Mouse (Mus musculus) midbrain, embryonic 15.5 days (tissue): Measurements from ENCODE around the gene Dpysl5. TPM values are rescaled to one million over a fixed set of nuclear protein-coding genes. Genes with fewer than 3 reads are reported as not detected.
"Not testable (repeated sequence)": the region's sequence is repeated elsewhere in the genome, so short reads cannot be mapped to it uniquely, and the experiment has no call there.

Experiments used
- ATAC-seq: fragments of 200-750 bp; cut with Nextera tagmentation; replicated peaks from 2 replicates; pipeline ENCODE4 v1.8.0; 2017; ENCODE audit warnings: moderate TSS enrichment
- H3K27ac ChIP-seq: fragments of 300-500 bp; sonication (generic); 2 replicates; pipeline ENCODE4 v1.5.1; 2015; ENCODE audit warnings: mild to moderate bottlenecking, inconsistent platforms
- H3K27me3 ChIP-seq: fragments of 300-500 bp; sonication (generic); replicated peaks from 2 replicates; pipeline ENCODE4 v1.6.1; 2015; ENCODE audit warnings: inconsistent platforms
- H3K36me3 ChIP-seq: fragments of 300-500 bp; sonication (generic); replicated peaks from 2 replicates; pipeline ENCODE4 v1.6.1; 2015; ENCODE audit warnings: inconsistent platforms
- H3K4me1 ChIP-seq: fragments of 300-500 bp; sonication (generic); 2 replicates; pipeline ENCODE4 v1.6.1; 2015; ENCODE audit warnings: inconsistent platforms
- H3K4me2 ChIP-seq: fragments of 300-500 bp; sonication (generic); 2 replicates; pipeline ENCODE4 v1.6.1; 2015; ENCODE audit warnings: inconsistent platforms, mild to moderate bottlenecking, moderate library complexity
- H3K4me3 ChIP-seq: fragments of 300-500 bp; sonication (generic); 2 replicates; pipeline ENCODE4 v1.5.1; 2015; ENCODE audit warnings: mild to moderate bottlenecking, inconsistent platforms
- H3K9ac ChIP-seq: fragments of 300-500 bp; sonication (generic); 2 replicates; pipeline ENCODE4 v1.6.1; 2015; ENCODE audit warnings: mild to moderate bottlenecking, inconsistent platforms
- H3K9me3 ChIP-seq: fragments of 300-500 bp; sonication (generic); 2 replicates; pipeline ENCODE4 v1.6.1; 2016; ENCODE audit warnings: inconsistent platforms
- WGBS: fragments of 180-500 bp; shearing (Covaris S2); methylation state at CpG from one replicate; pipeline ENCODE4 v1.1.7; 2015; ENCODE audit warnings: mixed read lengths; 5-methylcytosine and 5-hydroxymethylcytosine counted together
- polyA plus RNA-seq: library from polyadenylated mRNA; unstranded; fragments of >200 nt; fragmentation: Nextera tagmentation; extraction: Ambion mirVana; gene quantifications from 2 replicates; pipeline ENCODE4 v1.2.1, GENCODE M21; 2015

The Dpysl5 gene
- 280 and 293 TPM in 2 replicates for polyA plus RNA-seq

DNA sequence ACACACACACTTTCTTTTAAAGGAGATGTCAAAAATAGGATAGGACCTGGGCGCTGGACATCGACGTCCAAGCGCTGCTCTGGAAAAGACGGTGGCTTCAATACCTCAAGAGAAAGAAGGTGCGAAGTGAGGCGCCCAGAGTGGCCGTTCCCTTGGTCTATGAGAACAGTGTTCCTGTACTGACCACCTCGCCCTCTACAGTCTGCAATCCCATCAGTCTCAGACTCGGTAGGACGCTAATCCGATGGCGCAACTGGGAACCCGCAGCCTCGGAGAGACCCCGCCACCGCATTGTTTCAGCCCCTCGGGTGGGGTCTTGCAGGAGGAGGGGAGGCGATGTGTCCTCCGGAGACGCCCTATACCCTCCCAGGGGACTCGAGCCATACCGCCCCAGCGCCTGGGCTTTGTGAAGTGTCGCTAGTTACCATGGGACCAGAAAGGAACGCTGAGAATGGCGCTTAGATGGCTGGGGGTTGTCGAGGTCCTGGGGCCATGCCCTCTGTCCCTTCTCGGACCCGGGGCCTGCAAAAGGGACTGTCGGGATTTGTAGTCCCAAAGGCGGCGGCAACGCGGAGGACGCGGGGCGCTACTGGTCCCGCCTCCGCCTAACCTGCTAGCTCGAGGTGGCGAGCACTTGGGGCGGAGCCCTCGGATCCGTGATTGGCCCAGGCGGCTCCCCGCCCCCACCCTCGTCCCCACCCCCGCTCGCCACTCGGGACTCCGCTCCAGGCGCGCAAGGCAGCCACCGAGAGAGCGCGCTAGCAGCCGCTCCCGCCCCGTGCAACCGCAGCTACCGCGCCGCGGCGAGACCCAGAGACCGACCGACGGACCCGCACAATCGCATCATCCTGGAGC, at the start of gene Dpysl5:
Gene Dpysl5 (plus strand): TSS at position 418 of the 855 bp plus-strand sequence.
- Histone ChIP-seq H3K9ac (peak within 1 kb of the TSS; percentile 88), H3K27me3 (no peaks in the 10 kb centered on the region), H3K4me1 (peaks cover 33% of the 10 kb centered on the region), H3K4me3 (peak within 1 kb of the TSS; percentile 71), H3K36me3 (no peaks in the 10 kb centered on the region), H3K27ac (peak within 1 kb of the TSS; percentile 94), H3K9me3 (no peaks in the 10 kb centered on the region), H3K4me2 (peak within 1 kb of the TSS; percentile 78)
- peak; percentile 92 for ATAC-seq
- WGBS: under 1% methylated on average over 68 of the region's 71 CpGs

DNA sequence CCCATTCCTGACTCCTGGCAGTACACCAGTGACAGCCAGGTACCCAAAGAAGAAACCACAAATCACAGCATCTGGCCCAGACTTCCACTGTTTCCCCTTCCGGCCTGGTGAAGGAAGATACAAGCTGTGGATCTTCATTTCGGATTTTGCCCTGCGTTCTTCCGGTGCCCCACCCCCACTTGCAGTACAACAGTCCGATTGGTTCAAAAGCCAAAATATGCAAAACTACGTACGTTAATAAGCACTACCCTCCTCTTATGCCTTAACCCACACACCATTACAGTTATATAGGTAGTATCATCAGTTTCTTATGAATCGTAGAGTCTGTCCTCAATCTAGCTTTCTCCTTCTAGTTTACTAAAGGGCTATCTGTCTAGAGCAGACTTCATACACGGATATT, 46.0 kb upstream of the Dpysl5 start:
- Histone ChIP-seq H3K9me3 (no peaks in the 10 kb centered on the region), H3K27me3 (no peaks in the 10 kb centered on the region), H3K4me3 (no peak overlapping the region), H3K4me2 (no peak overlapping the region), H3K27ac (no peak overlapping the region), H3K9ac (no peak overlapping the region), H3K36me3 (no peaks in the 10 kb centered on the region), H3K4me1 (peaks cover 10% of the 10 kb centered on the region)
- 93% methylated on average over 9 of the region's 9 CpGs for WGBS
- ATAC-seq: no peak

DNA sequence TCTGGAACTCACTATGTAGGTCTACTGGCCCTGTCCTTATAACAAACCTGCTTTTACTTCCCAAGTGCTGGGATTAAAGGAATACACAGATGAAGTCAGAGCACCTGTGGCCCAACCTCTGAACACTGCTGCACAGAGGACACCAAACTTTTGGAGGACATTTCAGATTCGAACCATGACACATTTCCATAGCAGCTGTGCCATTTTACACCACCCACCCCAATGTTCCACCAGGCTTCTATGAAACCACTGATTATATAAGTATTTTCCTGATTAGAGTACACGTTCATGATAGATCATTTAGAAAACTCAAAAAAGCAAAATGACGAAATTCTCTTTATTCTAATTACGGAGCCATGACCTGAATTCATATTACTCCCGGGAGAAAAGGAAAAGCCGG, 45.4 kb upstream of the Dpysl5 start:
- no peak for ATAC-seq
- Histone ChIP-seq H3K27ac (peak overlapping the region; percentile 66; the same call in 1 of the 2 replicates), H3K36me3 (no peaks in the 10 kb centered on the region), H3K27me3 (no peaks in the 10 kb centered on the region), H3K9ac (peak overlapping the region; percentile 36), H3K4me1 (peaks cover 10% of the 10 kb centered on the region), H3K9me3 (no peaks in the 10 kb centered on the region), H3K4me2 (peak overlapping the region; percentile 82), H3K4me3 (peak overlapping the region; percentile 62)
- 62% methylated on average over 6 of the region's 6 CpGs for WGBS

DNA sequence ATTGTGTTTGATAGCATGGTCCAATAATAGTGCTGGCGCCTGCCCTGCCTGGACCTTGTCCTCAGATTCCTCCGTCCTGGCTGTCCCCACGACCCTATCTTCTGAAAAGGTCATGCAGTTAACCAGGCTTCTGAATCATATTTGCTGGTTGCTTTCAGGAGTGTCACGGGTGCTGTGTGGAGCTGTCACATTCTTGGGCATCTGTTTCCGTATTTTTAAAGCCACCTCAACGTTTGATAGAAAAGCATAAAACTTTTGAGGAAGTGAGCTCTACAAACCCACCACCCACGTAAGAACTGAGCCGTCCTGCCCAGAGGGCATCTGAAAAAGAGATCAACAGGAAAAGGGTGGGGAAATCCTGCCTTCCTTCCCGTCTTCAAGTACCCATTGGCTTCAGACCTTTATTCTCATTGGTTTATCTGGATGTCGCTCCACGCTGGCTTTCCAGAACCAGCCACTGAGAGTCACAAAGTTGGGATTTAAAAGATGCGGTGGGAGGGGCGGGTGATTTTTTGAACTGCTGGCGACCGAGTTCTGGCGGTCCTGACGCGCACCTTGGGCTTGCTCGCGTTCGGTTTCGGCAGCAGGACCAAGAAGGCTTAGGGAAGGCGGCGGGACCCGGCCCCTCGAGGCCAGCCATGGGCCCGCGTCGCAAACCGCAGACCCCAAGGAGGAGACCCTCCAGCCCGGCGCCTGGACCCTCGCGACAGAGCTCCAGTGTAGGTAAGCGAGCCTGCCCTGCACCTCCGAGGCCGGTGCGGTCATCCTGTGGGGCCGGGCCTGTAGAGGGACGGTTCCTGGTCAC, 44.8 kb upstream of the Dpysl5 start, which contains the start of gene Cenpa:
Gene Cenpa (plus strand): TSS at position 387 of the 805 bp plus-strand sequence.
- peak within 1 kb of the TSS; percentile 62 for H3K4me3 ChIP-seq
- no peaks in the 10 kb centered on the region for H3K27me3 ChIP-seq
- peak within 1 kb of the TSS; percentile 82 for H3K4me2 ChIP-seq
- H3K9ac ChIP-seq: peak within 1 kb of the TSS; percentile 48
- H3K27ac ChIP-seq: peak within 1 kb of the TSS; percentile 66
- no peaks in the 10 kb centered on the region for H3K36me3 ChIP-seq
- no peaks in the 10 kb centered on the region for H3K9me3 ChIP-seq
- H3K4me1 ChIP-seq: peaks cover 10% of the 10 kb centered on the region
- ATAC-seq: peak; percentile 97
- WGBS: under 1% methylated on average over 40 of the region's 40 CpGs

DNA sequence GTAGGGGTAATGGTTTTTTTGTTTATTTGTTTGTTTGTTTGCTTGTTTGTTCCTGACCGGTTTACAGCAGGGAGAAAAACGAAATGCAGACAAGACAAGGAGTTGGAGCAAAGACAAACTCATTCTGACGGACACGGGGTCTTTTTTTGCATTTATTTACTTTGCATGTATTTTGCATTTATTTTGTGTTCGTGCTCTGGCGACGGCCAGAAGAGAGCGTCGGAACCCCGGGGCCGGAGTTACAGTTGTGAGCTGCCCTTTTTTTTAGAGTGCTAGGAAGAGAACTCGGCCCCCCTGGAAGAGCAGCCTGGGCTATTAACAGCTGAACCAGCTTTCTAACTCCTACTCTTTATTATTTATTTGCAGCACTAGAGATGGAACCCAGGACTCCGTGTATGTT, 44.1 kb upstream of the Dpysl5 start:
- Histone ChIP-seq H3K4me1 (peaks cover 10% of the 10 kb centered on the region), H3K36me3 (no peaks in the 10 kb centered on the region), H3K9me3 (no peaks in the 10 kb centered on the region), H3K4me3 (peak overlapping the region; percentile 62), H3K27me3 (no peaks in the 10 kb centered on the region), H3K9ac (peak overlapping the region; percentile 48), H3K27ac (no peak overlapping the region), H3K4me2 (peak overlapping the region; percentile 82)
- ATAC-seq: no peak
- 1% methylated on average over 13 of the region's 13 CpGs for WGBS

DNA sequence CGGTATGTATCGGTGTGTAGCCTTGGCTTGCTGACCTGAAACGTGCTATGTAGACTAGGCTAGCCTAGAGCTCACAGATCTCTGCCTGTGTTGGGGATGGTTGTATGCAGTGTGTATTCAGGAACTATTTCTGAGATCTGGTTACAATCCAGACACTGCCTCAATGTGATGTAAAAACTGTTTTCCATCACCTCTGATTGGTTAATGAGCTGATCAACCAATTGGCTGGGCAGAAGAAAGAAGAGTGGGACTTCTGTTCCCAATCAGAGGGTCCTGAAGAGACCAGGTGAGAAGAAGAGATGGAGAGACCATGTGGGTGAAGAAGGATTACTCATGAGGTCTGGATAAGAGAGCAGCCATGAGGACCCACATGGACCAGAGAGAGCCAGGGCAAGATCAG, 43.7 kb upstream of the Dpysl5 start:
- ATAC-seq: no peak
- peak overlapping the region; percentile 48 for H3K9ac ChIP-seq
- WGBS: 9% methylated on average over 3 of the region's 3 CpGs
- H3K36me3 ChIP-seq: no peaks in the 10 kb centered on the region
- peak overlapping the region; percentile 62 for H3K4me3 ChIP-seq
- H3K27ac ChIP-seq: no peak overlapping the region
- H3K27me3 ChIP-seq: no peaks in the 10 kb centered on the region
- no peaks in the 10 kb centered on the region for H3K9me3 ChIP-seq
- peak overlapping the region; percentile 82 for H3K4me2 ChIP-seq
- peaks cover 10% of the 10 kb centered on the region for H3K4me1 ChIP-seq

DNA sequence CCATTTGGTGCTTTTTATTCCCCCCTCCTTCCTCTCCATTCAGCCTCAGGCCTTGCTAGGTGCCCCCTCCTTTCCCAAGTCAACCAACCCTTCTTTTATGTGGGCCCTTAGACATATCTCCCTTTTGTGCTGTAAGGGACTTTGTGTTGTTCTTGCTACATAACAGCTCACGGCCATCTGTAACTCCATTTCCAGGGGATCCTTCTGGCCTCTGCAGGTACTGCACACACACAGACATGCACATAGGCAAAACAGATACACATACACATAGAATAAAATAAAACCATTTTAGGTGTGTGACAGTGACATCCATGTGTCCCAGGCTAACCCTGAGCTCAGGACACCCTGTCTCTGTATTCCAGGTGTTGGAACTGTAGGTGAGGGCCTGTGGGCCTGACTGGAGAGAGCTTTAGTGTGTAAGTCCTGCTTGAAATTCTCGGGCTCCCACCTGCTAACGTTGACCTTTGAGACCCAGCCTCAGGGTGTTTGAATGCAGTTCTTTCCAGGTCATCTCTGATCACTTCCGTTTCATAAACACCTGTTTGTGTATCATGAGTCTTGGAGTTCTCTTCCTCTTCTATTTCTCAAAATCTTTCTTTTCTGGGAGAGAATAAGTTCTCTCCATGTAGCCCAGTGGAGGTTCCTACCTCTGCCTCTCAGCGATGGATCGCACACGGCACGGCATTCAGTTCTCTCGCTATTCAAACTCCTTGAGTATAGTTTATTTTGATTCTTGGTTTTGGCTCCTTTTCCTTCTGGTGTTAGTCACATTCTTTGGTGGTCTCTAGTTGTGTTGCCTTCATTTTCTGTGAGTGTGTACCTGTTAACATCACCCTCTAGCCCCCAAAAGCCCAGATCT, 42.5 kb upstream of the Dpysl5 start:
- Histone ChIP-seq H3K36me3 (no peaks in the 10 kb centered on the region), H3K27ac (no peak overlapping the region), H3K9ac (no peak overlapping the region), H3K4me1 (peaks cover 10% of the 10 kb centered on the region), H3K9me3 (no peaks in the 10 kb centered on the region), H3K4me2 (no peak overlapping the region), H3K27me3 (no peaks in the 10 kb centered on the region), H3K4me3 (no peak overlapping the region)
- ATAC-seq: no peak
- WGBS: 93% methylated on average over 9 of the region's 9 CpGs

DNA sequence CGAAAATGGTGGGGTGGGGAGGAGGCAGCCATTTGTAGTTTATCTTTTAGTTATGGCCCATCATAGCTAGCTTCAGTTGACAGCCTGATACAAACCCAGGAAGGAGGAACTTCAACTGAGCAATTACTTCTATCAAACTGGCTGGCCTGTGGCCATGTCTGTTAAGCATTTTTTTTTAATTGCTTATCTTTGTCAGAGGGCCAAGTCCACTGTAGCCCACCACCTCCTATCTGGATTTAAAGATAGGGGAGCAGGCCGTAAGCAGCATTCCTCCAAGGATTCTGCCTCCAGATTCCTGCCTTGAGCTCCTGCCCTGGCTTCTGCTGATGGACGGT, 41.9 kb upstream of the Dpysl5 start:
- no peak for ATAC-seq
- Histone ChIP-seq H3K4me2 (no peak overlapping the region), H3K27ac (no peak overlapping the region), H3K27me3 (no peaks in the 10 kb centered on the region), H3K9me3 (no peaks in the 10 kb centered on the region), H3K4me1 (peaks cover 10% of the 10 kb centered on the region), H3K36me3 (no peaks in the 10 kb centered on the region), H3K4me3 (no peak overlapping the region), H3K9ac (no peak overlapping the region)
- 91% methylated on average over 3 of the region's 3 CpGs for WGBS

DNA sequence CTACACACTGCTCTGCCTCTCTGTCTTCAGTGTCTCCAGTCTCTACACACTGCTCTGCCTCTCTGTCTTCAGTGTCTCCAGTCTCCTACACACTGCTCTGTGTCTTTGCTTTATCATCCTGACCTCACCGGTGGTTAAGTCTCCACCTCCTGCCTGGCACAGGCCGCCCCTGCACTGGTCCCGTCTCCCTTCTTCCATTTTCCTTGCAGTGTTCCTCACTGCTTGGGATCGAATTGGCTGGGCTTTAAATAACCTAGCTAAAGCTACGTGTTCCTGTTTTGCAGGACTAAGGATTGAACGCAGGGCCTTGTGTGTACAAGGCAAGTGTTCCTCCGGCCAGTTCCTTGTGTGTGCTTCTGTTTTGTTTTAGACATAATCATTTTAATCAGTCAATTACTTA, 41.3 kb upstream of the Dpysl5 start:
- Histone ChIP-seq H3K4me3 (no peak overlapping the region), H3K9ac (no peak overlapping the region), H3K4me1 (peaks cover 10% of the 10 kb centered on the region), H3K36me3 (no peaks in the 10 kb centered on the region), H3K27me3 (no peaks in the 10 kb centered on the region), H3K4me2 (no peak overlapping the region), H3K9me3 (no peaks in the 10 kb centered on the region), H3K27ac (no peak overlapping the region)
- WGBS: 92% methylated on average over 7 of the region's 7 CpGs
- ATAC-seq: no peak

DNA sequence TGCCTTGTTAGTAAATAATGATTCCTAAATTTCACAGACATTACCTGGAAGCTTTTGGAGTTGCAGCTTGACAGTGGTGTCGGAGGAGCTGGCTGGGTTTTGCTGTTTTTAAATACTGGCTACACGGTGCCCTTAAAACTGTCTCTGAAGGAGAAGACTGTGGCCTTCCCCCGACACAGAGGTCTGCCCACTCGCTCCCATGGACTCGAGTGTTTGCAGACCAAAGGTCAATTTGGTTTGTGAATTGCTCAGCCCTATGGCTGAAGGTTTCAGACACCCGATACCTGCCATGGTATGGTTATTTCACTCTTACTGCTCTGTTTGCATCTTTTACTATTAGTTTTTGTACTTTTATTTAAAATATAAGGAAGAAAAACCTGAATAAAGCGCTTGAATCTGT, 37.4 kb upstream of the Dpysl5 start:
- 87% methylated on average over 7 of the region's 7 CpGs for WGBS

DNA sequence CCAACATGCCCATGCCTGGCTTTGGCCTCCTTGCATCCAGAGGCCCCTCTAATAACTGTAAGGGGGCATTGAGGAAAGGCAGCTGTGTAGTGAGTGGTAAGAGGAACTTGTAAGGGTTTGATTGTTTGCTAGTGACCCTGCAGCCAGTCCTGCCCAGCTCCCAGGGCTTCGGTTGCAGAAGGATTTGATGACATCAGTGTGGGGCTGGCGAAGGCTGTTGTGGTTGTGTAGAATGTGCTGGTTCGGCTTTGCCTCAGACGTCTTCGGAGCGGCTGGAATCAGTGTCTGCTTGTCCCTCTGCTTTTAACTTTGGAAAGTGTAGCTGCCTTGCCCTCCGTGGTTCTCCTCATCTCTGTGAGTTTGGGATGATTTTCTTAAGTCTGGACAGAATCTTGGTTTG, 34.6 kb upstream of the Dpysl5 start:
- H3K9ac ChIP-seq: no peak overlapping the region
- H3K4me2 ChIP-seq: no peak overlapping the region
- H3K27ac ChIP-seq: no peak overlapping the region
- 89% methylated on average over 7 of the region's 7 CpGs for WGBS
- no peak for ATAC-seq
- H3K4me1 ChIP-seq: no peaks in the 10 kb centered on the region
- no peaks in the 10 kb centered on the region for H3K9me3 ChIP-seq
- H3K4me3 ChIP-seq: no peak overlapping the region
- H3K36me3 ChIP-seq: no peaks in the 10 kb centered on the region
- H3K27me3 ChIP-seq: no peaks in the 10 kb centered on the region

More for the DNA sequence above, 37.4 kb upstream of the Dpysl5 start:
- no peaks in the 10 kb centered on the region for H3K27me3 ChIP-seq
- no peak overlapping the region for H3K4me2 ChIP-seq
- no peaks in the 10 kb centered on the region for H3K36me3 ChIP-seq
- H3K4me1 ChIP-seq: no peaks in the 10 kb centered on the region
- H3K9me3 ChIP-seq: no peaks in the 10 kb centered on the region
- no peak for ATAC-seq
- H3K27ac ChIP-seq: no peak overlapping the region
- H3K9ac ChIP-seq: no peak overlapping the region
- H3K4me3 ChIP-seq: no peak overlapping the region

DNA sequence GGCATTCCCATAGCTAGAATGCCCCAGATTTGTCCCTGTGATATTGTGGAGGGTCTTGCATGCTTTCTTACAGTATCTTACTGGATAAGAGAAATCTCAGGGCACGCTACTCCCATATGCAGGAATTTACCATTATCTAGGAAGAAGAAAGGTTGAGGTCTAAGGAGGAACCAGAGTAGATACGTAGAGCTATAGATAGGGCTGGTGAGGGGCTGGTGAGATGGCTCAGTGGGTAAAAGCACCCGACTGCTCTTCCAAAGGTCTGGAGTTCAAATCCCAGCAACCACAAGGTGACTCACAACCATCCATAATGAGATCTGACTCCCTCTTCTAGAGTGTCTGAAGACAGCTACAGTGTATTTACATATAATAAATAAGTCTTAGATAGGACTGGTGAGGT, 33.3 kb upstream of the Dpysl5 start:
- WGBS: 95% methylated on average over 3 of the region's 3 CpGs
- not testable (repeated sequence) for H3K27me3 ChIP-seq, H3K27ac ChIP-seq

More for the DNA sequence above, 33.3 kb upstream of the Dpysl5 start:
- not testable (repeated sequence) for H3K9me3 ChIP-seq, H3K4me2 ChIP-seq, H3K36me3 ChIP-seq, H3K4me1 ChIP-seq, ATAC-seq, H3K4me3 ChIP-seq, H3K9ac ChIP-seq
